Mouse (Mus musculus) heart, adult 8-10 months (tissue): ENCODE measurements around the gene Tbc1d30. TPM values are rescaled to one million over a fixed set of nuclear protein-coding genes. Genes with fewer than 3 reads are reported as not detected.
A peak's percentile ranks its signal among the peaks of the same experiment; 100 is the strongest.

Experiments
- DNase-seq: peaks from one replicate; pipeline ENCODE4 v3.0.0; 2022; ENCODE audit warnings: low spot score
- total RNA-seq, 4 experiments: library from RNA; stranded (reverse); gene quantifications; 2 replicates each; pipeline ENCODE4 v1.2.4; 2022

Tbc1d30 gene
- total RNA-seq, 4 experiments from 2014 or later, result 1.6 to 3.4 (median 1.9) TPM

- no peak for DNase-seq
These were observed 82.3 kb downstream of the Tbc1d30 start for GRCm38 (mm10) chr10:121268771-121269170.

GRCm38 (mm10) chr10:121264204-121264575 is 86.9 kb downstream of the Tbc1d30 start:
- no peak for DNase-seq

GRCm38 (mm10) chr10:121263520-121264203 is 87.4 kb downstream of the Tbc1d30 start:
- DNase-seq, result no peak

- DNase-seq, result no peak
These were observed 88.9 kb downstream of the Tbc1d30 start for GRCm38 (mm10) chr10:121262206-121262605.

GRCm38 (mm10) chr10:121261036-121261592 is 90.0 kb downstream of the Tbc1d30 start:
- no peak for DNase-seq

- DNase-seq, result peak; percentile 57
These were observed 94.8 kb downstream of the Tbc1d30 start for GRCm38 (mm10) chr10:121256115-121256825.

- DNase-seq, result no peak
These were observed 95.6 kb downstream of the Tbc1d30 start for GRCm38 (mm10) chr10:121255465-121255864.

GRCm38 (mm10) chr10:121254343-121254742 is 96.7 kb downstream of the Tbc1d30 start:
- no peak for DNase-seq

- no peak for DNase-seq
These were observed 98.3 kb downstream of the Tbc1d30 start for GRCm38 (mm10) chr10:121252781-121253180.

- no peak for DNase-seq
These were observed 99.9 kb downstream of the Tbc1d30 start for GRCm38 (mm10) chr10:121251191-121251590.

GRCm38 (mm10) chr10:121249820-121250219 is 101.3 kb downstream of the Tbc1d30 start:
- no peak for DNase-seq

GRCm38 (mm10) chr10:121247545-121247944 is 103.5 kb downstream of the Tbc1d30 start:
- no peak for DNase-seq

GRCm38 (mm10) chr10:121246971-121247370 is 104.1 kb downstream of the Tbc1d30 start:
- DNase-seq, result peak; percentile 14

GRCm38 (mm10) chr10:121243373-121244207 is 107.5 kb downstream of the Tbc1d30 start:
- no peak for DNase-seq

- DNase-seq, result no peak
These were observed 108.5 kb downstream of the Tbc1d30 start for GRCm38 (mm10) chr10:121242596-121242995.

GRCm38 (mm10) chr10:121239065-121239464 is 112.0 kb downstream of the Tbc1d30 start:
- no peak for DNase-seq

GRCm38 (mm10) chr10:121238551-121238950 is 112.5 kb downstream of the Tbc1d30 start:
- DNase-seq, result no peak

- no peak for DNase-seq
These were observed 113.7 kb downstream of the Tbc1d30 start for GRCm38 (mm10) chr10:121237377-121237776.

GRCm38 (mm10) chr10:121235167-121235824 is 115.8 kb downstream of the Tbc1d30 start:
- no peak for DNase-seq

- no peak for DNase-seq
These were observed 116.6 kb downstream of the Tbc1d30 start for GRCm38 (mm10) chr10:121234476-121234875.

GRCm38 (mm10) chr10:121228422-121228953 is 122.6 kb downstream of the Tbc1d30 start:
- no peak for DNase-seq
